Mouse (Mus musculus): ENCODE measurements around the gene Hist1h4a.
"Not testable (repeated sequence)": the region's sequence is repeated elsewhere in the genome, so short reads cannot be mapped to it uniquely, and the experiment has no call there.

Gene Hist1h4a

GRCm38 (mm10) chr13:23743215-23743614, 17.8 kb downstream of the Hist1h4a start:
- no peak for DNase-seq (ENCODE audit: low spot score in 2 of 2)

DNA sequence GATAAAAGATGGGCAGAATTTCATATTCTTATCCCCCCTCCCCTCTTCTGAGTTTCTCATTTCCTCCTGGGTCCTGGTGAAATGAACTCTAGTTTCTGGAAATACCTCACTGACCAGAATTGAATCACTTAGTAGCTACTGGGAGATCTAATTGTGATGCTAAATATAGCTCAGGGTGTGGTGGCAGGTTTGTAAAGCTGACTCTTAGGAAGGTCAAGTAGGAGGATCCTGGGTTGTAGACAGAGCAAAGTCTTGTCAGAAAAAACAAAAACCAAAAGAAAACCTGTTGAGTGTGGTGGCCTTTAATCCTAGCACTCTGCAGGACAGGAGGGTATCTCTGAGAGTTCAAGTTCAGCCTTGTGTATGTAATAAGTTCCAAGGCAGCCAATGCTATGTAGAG, 19.0 kb downstream of the Hist1h4a start:
- no peak for DNase-seq (ENCODE audit: low spot score in 2 of 2)

- no peak for DNase-seq (ENCODE audit: low spot score in 2 of 2)
Observed at GRCm38 (mm10) chr13:23740910-23741309, 20.1 kb downstream of the Hist1h4a start.

DNA sequence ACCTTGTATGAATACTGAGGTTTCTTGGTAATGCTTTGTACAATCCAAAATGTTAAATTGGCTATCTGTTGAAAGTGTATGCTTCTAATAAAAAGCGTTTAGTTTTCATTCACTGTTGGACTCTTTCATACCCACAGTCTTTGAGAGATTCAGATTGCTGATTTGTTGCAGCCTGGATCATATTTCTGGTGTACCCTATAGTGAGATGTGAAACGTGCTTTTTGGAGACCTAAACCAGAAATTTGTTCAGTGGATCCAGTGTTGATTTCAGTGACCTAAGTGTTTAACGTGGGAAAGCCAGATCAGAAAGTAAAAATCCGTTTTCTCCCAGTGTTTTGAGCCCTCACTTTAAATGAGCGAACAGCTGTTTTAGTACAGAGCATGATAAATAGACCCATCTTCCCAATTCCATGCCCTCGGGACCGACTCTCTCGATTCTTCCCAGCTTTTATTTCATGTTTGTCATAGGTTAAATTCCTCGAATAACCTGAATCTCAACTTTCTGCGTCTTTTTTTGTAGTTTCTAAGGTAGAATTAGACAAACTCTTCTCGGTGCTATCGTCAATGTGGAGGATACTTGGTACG, 20.7 kb downstream of the Hist1h4a start:
- no peak for DNase-seq (ENCODE audit: low spot score in 2 of 2)

GRCm38 (mm10) chr13:23739922-23740252, 21.1 kb downstream of the Hist1h4a start:
- DNase-seq (ENCODE audit: low spot score in 2 of 2): no peak

DNA sequence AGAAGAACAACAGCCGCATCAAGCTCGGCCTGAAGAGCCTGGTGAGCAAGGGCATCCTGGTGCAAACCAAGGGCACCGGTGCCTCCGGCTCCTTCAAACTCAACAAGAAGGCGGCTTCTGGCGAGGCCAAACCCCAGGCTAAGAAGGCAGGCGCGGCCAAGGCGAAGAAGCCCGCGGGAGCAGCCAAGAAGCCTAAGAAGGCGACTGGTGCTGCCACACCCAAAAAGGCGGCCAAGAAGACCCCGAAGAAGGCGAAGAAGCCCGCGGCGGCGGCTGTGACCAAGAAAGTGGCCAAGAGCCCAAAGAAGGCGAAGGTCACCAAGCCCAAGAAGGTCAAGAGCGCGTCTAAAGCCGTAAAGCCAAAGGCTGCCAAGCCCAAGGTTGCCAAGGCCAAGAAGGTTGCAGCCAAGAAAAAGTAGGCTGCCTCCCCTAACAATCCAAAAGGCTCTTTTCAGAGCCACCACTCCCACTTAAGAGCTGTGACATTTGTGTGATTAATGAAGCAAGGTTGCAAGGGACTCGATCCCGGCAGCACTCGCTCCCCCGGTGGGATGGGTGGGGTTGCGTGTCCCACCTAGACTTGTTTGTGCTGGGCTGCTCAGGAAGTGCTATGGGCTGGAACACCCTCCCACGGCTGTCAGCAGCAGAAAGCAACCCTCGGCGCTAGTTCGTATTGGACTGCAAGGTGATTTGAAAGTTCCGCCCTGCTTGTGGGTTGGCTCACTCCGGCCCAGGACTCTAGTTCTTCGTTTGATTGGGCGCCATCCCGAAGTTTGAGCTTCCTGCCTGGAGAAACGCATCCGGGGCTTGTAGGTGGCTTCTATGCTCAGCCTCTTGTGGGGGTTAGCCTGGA, 21.7 kb downstream of the Hist1h4a start:
- peak; percentile 80 to 89 for DNase-seq (ENCODE audit: low spot score in 2 of 2)

DNA sequence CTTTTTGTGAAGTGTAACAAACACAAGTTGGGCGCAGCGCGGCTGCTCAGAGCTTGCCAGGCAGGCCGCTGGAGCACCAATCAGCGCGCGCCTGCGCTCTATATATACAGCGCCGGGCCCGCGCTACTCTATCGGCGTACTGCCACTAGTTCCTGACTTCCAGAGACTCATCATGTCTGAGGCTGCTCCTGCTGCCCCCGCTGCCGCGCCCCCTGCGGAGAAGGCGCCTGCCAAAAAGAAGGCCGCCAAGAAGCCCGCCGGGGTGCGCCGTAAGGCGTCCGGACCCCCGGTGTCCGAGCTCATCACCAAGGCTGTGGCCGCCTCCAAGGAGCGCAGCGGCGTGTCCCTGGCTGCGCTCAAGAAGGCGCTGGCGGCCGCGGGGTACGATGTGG, 22.4 kb downstream of the Hist1h4a start, which contains the start of gene Hist1h1c:
Gene Hist1h1c, plus strand, starts transcription at position 132 of the 392 bp plus-strand sequence.
- peak; percentile 83 to 85 for DNase-seq (ENCODE audit: low spot score in 2 of 2)

DNA sequence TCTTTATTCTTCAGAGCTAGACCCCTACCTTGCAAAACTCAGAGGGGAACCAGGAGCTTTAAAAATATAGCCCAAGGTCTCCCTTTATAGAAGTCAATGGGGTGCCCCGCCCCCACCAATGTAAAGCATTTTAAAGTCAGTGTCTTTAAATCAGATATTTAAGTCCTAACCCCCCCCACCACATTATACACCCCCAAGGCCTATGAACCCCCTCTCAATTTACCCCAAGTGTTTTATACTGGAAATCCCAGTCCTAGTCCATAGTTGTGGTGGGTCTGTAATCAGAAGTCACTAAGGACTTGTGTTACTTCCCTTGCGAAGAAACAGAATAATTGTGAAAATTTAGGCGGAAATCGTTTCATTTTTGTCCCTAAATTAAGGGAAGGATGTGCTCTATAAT, 23.0 kb downstream of the Hist1h4a start:
- DNase-seq (ENCODE audit: low spot score in 2 of 2): no peak

- DNase-seq (ENCODE audit: low spot score in 2 of 2): no peak
Observed at GRCm38 (mm10) chr13:23737091-23737490, 23.9 kb downstream of the Hist1h4a start.

GRCm38 (mm10) chr13:23732156-23732804, 28.8 kb downstream of the Hist1h4a start:
- DNase-seq (ENCODE audit: low spot score in 2 of 2): no peak

- DNase-seq (ENCODE audit: low spot score in 2 of 2): no peak
Observed at GRCm38 (mm10) chr13:23730479-23730878, 30.6 kb downstream of the Hist1h4a start.

DNA sequence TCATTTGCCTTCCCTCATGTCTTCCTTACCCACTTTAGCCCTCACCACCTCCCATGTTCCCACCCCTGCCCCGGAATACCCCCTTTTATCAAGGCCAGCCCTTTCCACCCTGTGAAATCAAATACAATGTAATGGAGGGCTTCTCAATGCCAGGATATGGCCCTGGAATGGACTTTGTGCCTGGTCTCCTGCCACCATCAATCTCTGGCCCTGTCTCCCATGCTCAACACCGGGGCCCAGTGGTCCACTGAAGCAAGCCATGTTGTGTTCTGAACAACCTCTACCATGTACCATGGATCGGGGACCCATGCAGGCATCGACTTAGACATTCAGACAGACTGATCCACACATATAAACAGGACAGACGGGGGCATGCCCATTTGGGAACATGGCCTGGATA, 31.3 kb downstream of the Hist1h4a start:
- no peak for DNase-seq (ENCODE audit: low spot score in 2 of 2)

GRCm38 (mm10) chr13:23729192-23729525, 31.9 kb downstream of the Hist1h4a start:
- DNase-seq (ENCODE audit: low spot score in 2 of 2): no peak

DNA sequence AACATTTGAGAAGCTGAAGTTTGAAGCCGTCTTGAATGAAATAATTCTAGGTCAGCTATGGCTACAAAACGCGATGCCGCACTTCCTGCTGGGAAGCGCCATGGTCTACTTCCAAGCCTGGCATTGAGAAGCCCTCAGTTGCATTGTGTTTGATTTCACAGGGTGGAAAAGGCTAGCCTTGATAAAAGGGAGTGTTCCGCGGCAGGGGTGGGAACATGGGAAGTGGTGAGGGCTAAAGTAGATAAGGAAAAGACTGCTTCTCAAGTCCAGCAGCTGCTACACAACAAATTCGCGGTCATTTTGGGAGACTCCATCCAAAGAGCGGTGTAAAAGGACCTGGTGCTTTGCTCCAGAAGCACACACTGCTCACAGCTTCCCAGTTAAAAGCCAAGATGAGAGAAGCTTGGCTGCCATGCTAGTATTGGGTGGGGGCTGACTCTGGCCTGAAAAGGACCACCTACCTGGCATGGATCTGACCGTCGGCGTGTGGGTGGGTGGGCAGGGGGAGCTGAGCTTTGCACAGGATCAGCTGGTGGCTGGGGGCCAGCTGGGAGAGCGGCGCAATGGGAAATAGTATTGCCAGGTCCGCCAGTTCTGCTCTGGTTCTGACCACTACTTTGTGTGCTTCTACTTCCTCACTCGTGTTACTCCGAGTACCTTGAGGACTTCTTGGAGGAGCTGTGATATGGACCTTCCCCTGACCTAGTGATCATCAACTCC, 32.4 kb downstream of the Hist1h4a start:
- DNase-seq (ENCODE audit: low spot score in 2 of 2): no peak

GRCm38 (mm10) chr13:23725213-23725612, 35.8 kb downstream of the Hist1h4a start:
- no peak for DNase-seq (ENCODE audit: low spot score in 2 of 2)

DNA sequence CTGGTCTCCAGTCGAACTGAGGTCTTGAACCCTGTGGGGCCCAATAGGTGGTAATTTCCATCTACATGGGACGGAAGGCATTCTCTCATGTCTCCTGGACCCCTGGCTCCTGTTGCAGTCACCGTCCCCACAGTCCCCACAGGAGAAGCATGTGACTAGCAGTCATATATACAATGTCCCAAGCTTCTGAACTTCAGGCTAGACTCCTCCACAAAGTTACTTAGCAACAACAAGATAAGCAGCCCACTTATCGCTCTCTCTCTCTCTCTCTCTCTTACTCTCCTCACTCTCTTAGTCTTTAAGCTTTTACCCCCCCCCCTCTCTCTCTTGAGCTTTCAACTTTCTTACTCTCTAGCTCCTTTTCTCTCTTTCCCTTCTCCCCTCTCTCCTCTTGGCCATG, 36.8 kb downstream of the Hist1h4a start:
- no peak for DNase-seq (ENCODE audit: low spot score in 2 of 2)

DNA sequence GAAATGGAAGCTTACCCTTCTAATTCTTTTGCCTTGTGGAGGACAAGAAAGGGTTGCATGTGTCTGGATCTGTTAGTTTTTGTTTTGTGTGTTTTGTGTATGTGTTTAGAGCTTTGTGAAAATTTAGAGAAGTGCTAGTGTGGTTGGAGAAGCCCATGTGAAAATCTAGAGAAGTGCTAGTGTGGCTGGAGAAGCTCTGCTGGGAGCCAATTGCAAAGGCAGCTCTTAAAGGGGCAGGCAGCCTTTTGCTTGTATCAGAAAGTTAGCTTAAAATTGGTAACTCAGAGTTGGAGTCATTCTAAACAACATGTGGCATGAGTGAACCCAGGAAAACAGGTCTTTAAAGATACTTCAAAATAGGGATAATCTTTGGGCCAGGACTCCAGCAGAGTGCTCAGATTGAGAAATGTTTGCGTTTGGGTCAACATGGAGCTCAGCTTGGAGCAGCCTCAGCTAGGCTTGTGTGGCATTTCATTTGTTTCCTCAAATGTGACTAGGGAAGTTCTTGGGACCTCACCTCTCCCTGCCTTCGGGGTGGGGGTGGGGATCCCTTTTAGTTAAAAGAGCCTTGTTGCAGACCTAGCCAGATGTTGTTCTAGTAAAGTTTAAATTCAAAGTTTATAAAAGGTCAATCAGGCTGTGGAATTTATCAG, 43.3 kb downstream of the Hist1h4a start:
- DNase-seq (ENCODE audit: low spot score in 2 of 2): not testable (repeated sequence)

- DNase-seq (ENCODE audit: low spot score in 2 of 2): no peak
Observed at GRCm38 (mm10) chr13:23717176-23717575, 43.9 kb downstream of the Hist1h4a start.

DNA sequence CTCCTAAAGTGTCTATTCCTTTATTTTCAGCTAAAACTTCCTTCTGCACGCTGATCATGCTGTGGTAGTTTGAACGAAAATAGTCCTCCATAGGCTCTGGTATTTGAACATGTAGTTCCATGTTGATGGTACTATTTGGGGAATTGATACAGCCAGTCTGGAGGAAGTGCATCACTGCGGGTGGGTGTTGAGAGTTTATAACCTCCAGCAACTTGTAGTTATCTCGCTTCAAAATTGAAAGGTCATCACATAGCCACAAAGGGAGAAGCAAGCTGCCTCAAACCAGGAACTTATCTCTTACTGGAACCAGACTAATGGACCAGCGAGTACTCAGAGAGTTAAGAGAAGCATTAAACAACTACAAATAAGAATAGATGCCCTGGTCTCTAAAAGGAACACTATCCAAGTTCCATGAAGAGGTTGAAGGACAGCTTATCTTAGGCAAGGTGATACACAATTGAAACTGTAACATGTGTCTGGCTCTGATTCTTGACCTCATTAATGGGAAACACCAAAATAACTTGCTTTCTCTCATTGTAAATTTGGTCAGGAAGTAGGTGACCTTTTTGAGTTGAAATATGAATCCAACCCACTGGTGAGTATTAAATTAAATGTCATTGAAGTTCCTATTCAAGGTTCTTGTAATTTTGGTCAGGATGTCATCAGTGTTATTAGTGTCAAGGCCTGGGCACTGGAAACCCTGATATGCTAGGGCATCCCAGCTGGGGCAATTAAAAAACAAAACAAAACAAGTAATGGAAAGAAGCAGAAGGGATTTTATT, 44.6 kb downstream of the Hist1h4a start:
- no peak for DNase-seq (ENCODE audit: low spot score in 2 of 2)

All from frontal cortex, postnatal 25 days (tissue).